Mouse (Mus musculus) kidney, postnatal 25 days (tissue): ENCODE measurements around the gene Nt5c3b.

Experiments used
- DNase-seq, 2 experiments: peaks; one replicate each; pipeline ENCODE4 v3.0.0; 2021; ENCODE audit warnings: mixed read lengths in 2 of 2

The Nt5c3b gene

DNA sequence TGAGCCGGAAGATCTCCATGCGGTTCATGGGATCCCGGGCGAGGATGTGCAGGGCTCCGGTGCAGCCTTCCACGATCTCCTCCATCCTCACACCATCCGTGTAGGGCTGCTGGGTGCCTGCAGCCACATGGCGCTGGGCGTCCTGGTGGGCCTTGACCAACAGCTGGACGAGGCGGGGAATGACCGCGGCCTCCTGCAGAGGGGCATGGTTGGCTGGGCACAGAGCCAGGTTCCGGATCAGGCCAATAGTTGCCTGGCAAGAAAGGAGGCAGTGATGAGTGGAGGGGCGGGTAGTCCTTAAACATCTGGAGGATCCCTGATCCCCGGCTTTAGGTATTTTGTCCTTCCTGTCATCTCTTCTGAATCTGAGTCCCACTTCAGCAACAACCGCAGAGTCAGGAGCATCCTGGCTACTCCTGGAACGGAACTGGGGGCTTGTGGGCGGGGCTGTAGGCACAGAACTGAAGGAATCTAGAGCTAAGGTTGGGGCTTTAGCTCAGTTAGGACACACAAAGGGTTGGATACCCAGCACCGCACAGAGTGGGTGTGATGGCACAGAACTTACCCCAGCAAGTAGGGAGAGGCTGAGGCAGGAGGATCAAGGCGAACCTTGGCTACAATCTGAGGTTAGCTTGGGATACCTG lies 64.7 kb downstream of the Nt5c3b start:
- peak in 1 of 2 experiments; percentile 59 for DNase-seq

DNA sequence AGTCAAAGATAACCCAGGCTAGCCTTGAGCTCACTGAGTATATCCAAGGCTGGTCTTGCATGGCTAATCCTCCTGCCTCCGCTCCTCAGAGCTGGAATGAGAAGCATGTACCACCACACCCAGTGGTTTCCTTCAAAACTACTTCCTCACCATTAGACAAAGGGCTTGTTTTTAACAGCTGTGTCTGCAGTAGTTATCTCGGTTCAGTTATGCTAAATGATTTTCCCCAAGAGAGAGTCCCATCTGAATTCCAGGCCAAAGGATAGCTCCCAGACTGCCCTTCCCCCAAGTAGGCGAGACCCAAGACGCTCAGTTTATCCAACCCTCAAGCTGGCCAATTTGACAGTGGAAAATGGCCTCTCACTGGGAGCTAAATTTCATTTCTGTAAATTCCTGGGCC lies 65.6 kb downstream of the Nt5c3b start:
- no peak for DNase-seq

DNA sequence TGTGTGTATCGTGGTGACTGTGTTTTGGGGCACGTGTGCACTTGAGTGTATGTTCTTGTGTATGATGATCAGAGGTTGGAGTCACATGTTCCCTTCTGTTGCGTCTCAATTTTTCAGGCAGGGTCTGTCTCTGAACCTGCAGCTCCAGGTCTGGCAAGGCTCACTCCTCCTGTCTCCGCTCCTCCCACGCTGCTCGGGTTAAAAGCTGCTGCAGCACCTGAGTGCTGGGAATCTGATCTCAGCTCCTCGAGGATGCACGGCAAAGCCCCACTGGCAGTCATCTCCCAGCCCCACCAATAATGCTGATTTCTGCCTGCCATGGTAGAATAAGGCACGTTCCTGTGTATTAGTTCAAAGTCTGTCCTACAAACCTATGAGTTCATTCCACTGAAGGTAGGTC lies 66.5 kb downstream of the Nt5c3b start:
- peak in 1 of 2 experiments; percentile 31 for DNase-seq
